Comparison of ENCODE assay signal across 9 mouse cellular contexts in the genomic region with DNA sequence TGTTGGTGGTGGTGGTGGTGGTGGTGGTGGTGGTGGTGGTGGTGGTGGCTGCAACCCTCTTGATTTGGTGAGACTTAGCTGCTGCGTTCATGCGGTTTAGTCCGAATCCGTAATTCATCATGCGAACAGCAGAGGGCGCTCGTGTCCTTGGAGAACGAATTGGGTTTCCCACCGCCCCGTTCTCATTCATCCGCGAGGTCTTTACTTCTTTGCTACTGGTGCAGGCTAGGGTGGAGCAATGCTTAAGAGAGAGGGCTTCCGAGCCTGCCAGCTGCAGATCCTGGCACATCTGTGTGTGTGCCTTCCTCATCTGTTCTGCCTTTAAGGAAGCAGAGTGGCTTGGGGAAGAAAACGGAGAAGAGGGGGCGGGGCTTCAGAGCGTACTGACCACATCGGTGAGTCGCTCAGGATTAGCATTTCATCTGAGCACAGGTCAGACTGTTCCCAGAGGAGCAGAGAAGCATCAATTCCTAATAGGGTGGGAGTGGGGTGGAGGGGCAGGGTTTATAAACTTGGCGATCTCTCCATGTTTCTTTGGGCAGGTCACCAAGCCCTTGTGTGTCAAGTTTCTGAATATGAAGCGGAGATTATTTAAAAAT.
DNase-seq lines count a peak whose midpoint lies in the region; ATAC-seq and TF ChIP-seq lines count a peak whose summit lies in the region.
"Had no signal": no experiment of that assay in that cellular context is flagged by ENCODE, and none has a peak within 500 bp of the region (broad histone marks: within the 10 kb centered on the region; RNA-seq: fewer than 3 reads in every experiment).

No protein-coding gene starts in this region.

- no peak for TF ChIP-seq EP300 in CH12.LX (IDR thresholded peaks at IDR 0.05; ENCODE audit: low read length)

- in situ Hi-C loops in CH12.LX (cut with MboI; ENCODE audit: low pct_ligation_motif_present, low pct_unique_long_range_greater_than_20kb, low sequenced_read_pairs): loop anchor here (25.0 kb wide), 1 partner anchor 374 kb away; no protein-coding TSS in a partner anchor

- 5% methylated on average over 20 of the region's 20 CpGs for WGBS in forebrain, embryonic 12.5 days
- 6% methylated on average over 20 of the region's 20 CpGs for WGBS in olfactory bulb, adult 2 months

- H3K27ac ChIP-seq in CH12.LX (ENCODE audit: insufficient read depth, low read depth): no peak overlapping the region
- H3K27ac ChIP-seq in forebrain, embryonic 12.5 days: no peak overlapping the region
- H3K27ac ChIP-seq in olfactory bulb, adult 2 months (ENCODE audit: insufficient read depth, low read depth, low read length): no peak overlapping the region
- H3K27ac ChIP-seq: macrophage had no signal

- peak overlapping the region; percentile 94 for H3K4me2 ChIP-seq in CH12.LX (ENCODE audit: insufficient read depth, low read depth, poor library complexity, severe bottlenecking)
- H3K4me2 ChIP-seq in forebrain, embryonic 12.5 days: peak overlapping the region; percentile 76

- no peak for TF ChIP-seq POLR2A in CH12.LX (IDR thresholded peaks at IDR 0.05; ENCODE audit: low read depth, low read length)
- TF ChIP-seq POLR2A in olfactory bulb, adult 2 months (IDR thresholded peaks at IDR 0.05; ENCODE audit: insufficient read depth, low read depth, low read length): no peak

- dilution Hi-C loops in CH12.LX (cut with MboI; ENCODE audit: extremely low pct_ligation_motif_present, extremely low pct_unique_long_range_greater_than_20kb, low sequenced_read_pairs): no loop called here

- no peaks in the 10 kb centered on the region for H3K79me2 ChIP-seq in CH12.LX (replicated peaks; ENCODE audit: control insufficient read depth, extremely low read depth, insufficient read depth, poor library complexity, severe bottlenecking)

- ATAC-seq in forebrain, embryonic 12.5 days (ENCODE audit: low FRiP score): peak; percentile 81

- intact Hi-C loops in heart, postnatal 10 days (cut with DNase I): loop anchor here (1.0 to 5.0 kb wide), 4 partner anchors 276 to 1189 kb away; no protein-coding TSS in a partner anchor

- peaks cover 86% of the 10 kb centered on the region for H3K27me3 ChIP-seq in CH12.LX (replicated peaks)
- peaks cover 12% of the 10 kb centered on the region; the same call in 1 of the 2 replicates for H3K27me3 ChIP-seq in forebrain, embryonic 12.5 days

- H3K9ac ChIP-seq in CH12.LX (ENCODE audit: insufficient read depth, low read depth): no peak overlapping the region
- 0 out of 2 replicates have a peak overlapping the region, but pooled peaks have one; percentile 46 for H3K9ac ChIP-seq in forebrain, embryonic 12.5 days

- peak; percentile 49 to 77; a peak in 3 of 4 replicates for TF ChIP-seq CTCF in CH12.LX (conservative IDR thresholded peaks at IDR 0.05 in 1 of 2, IDR thresholded peaks at IDR 0.05 in 1 of 2; ENCODE audit: low read depth in 2 of 2, low read length in 2 of 2)
- peak; percentile 87 for TF ChIP-seq CTCF in olfactory bulb, adult 2 months (IDR thresholded peaks at IDR 0.05; ENCODE audit: insufficient read depth, low read depth, low read length)

- peak; percentile 61 for DNase-seq in CH12.LX (ENCODE audit: extremely low read depth)
- DNase-seq in c-Kit-negative CD71-positive TER-119-positive erythroid progenitor cells, embryonic 14.5 days (ENCODE audit: low read depth, low spot score): peak; percentile 21
- peak; percentile 84 to 92 for DNase-seq in heart, postnatal 10 days
- peak; percentile 87 for DNase-seq in layer of hippocampus, adult 11-12 months (ENCODE audit: low spot score)
- peak; percentile 55 to 60 for DNase-seq in lung, adult 18-20 months
- peak; percentile 21 to 23 for DNase-seq in thymus, adult 18-20 months

- peak; percentile 79 for TF ChIP-seq RAD21 in CH12.LX (IDR thresholded peaks at IDR 0.05; ENCODE audit: low read depth, low read length)

- no peaks in the 10 kb centered on the region for H3K9me3 ChIP-seq in CH12.LX (replicated peaks; ENCODE audit: low read length)
- no peaks in the 10 kb centered on the region for H3K9me3 ChIP-seq in forebrain, embryonic 12.5 days

- H3K4me3 ChIP-seq in CH12.LX (replicated peaks in 1 of 3; ENCODE audit: low read depth in 2 of 3, low read length in 2 of 3, poor library complexity in 1 of 3): no peak overlapping the region
- peak overlapping the region; percentile 38 for H3K4me3 ChIP-seq in forebrain, embryonic 12.5 days (replicated peaks)
- H3K4me3 ChIP-seq in olfactory bulb, adult 2 months (ENCODE audit: insufficient read depth, low read depth, low read length): peak overlapping the region; percentile 51

- H3K4me1 ChIP-seq in CH12.LX (ENCODE audit: control insufficient read depth in 1 of 2, insufficient read depth in 2 of 2): no peaks in the 10 kb centered on the region
- peaks cover 14% of the 10 kb centered on the region for H3K4me1 ChIP-seq in forebrain, embryonic 12.5 days
- H3K4me1 ChIP-seq in olfactory bulb, adult 2 months (ENCODE audit: control insufficient read depth, insufficient read depth, low read length): peaks cover 3% of the 10 kb centered on the region; the same call in 1 of the 2 replicates

- no peaks in the 10 kb centered on the region for H3K36me3 ChIP-seq in CH12.LX (replicated peaks in 1 of 2; ENCODE audit: control insufficient read depth in 1 of 2, insufficient read depth in 1 of 2, low read length in 1 of 2)
- H3K36me3 ChIP-seq in forebrain, embryonic 12.5 days (replicated peaks): no peaks in the 10 kb centered on the region

TF ChIP-seq in CH12.LX, 34 proteins besides CTCF, POLR2A, EP300 and RAD21:
- TF ChIP-seq MYC (IDR thresholded peaks at IDR 0.05; ENCODE audit: low read depth, low read length): no peak
- peak; percentile 66 for TF ChIP-seq SMC3 (IDR thresholded peaks at IDR 0.05; ENCODE audit: low read depth, low read length)

Comparison
In these comparisons a context has a peak if more than half of its experiments do, and no peak if none do; other contexts are left out.
1. DNase-seq: peak in every context shown above with its lines; median percentile 88 in heart, postnatal 10 days; 87 in layer of hippocampus, adult 11-12 months; 61 in CH12.LX; 58 in lung, adult 18-20 months; 22 in thymus, adult 18-20 months; 21 in c-Kit-negative CD71-positive TER-119-positive erythroid progenitor cells, embryonic 14.5 days.
2. H3K4me3 ChIP-seq: peak in forebrain, embryonic 12.5 days (single experiment) and olfactory bulb, adult 2 months (single experiment); none in CH12.LX (0 of 3).